Mouse (Mus musculus) mammary gland, adult 2 months (tissue): ENCODE measurements around the gene Arfgap3. TPM values are rescaled to one million over a fixed set of nuclear protein-coding genes. Genes with fewer than 3 reads are reported as not detected.

Experiments
- polyA plus RNA-seq: library from polyadenylated mRNA; depleted of rRNA; stranded (reverse); fragments of >200 nt; gene quantifications from 2 replicates; pipeline ENCODE4 v1.2.3, GENCODE M21; 2012; ENCODE audit warnings: low replicate concordance; rRNA removed

Gene Arfgap3
- 18.9 and 26.0 TPM in 2 replicates for polyA plus RNA-seq

GRCm38 (mm10) chr15:83349954-83350711, at the start of gene Arfgap3:
Gene Arfgap3, minus strand, starts transcription at chr15:83350247.

DNA sequence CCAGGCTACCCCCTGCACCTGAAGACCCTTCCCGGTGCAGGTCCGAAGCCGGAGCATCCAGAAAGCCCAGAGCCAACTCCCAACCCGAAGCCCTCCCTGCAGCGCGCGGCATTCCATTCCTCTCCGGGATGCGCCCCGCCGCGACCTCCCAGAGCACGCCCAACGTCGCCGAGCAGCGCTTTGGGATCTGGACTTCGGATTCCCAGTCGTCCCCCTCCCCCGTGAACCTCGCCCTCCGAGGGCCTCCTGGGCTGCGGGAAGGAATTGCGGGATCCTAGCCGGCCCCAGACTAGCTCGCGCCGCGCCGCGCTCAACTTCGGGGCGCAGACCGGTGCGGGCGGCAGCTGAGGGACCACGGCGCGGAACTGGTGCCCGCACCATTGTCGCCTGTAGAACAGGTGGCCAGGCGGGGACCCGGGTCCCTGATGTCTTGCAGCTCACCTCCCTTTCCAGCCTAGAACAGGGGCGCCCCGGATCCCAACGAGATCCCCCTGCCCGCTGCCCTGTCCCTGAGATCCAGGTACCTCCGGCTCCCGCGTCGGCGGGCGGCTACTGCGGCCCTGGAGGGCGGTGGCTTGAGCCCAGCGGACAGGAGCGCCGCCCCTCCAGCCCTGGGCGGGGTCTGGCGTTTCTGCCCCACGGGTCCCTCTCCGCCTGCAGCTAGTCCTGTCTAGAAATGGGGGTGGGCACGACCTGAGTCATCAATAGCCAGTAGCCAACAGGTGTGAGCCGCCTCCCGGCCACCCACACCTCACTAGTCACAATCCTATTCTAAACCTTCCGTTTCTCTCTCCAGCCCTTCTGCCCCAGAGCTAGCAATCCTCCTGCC, 98.7 kb downstream of the Arfgap3 start, which contains the start of gene A4galt:
A4galt (minus strand) TSS at position 599 of the 829 bp plus-strand sequence.

Other genes with a start within 250 kb of the Arfgap3 start
- 108 and 127 TPM in 2 replicates for gene Rrp7a, start 227.4 kb downstream of the Arfgap3 start, polyA plus RNA-seq
- gene Poldip3, start 200.9 kb downstream of the Arfgap3 start, polyA plus RNA-seq: 50.0 and 62.5 TPM in 2 replicates
- 193 and 222 TPM in 2 replicates for gene Cyb5r3, start 177.7 kb downstream of the Arfgap3 start, polyA plus RNA-seq
- 22.1 and 29.7 TPM in 2 replicates for gene A4galt, start 98.5 kb downstream of the Arfgap3 start, polyA plus RNA-seq
- gene Pacsin2, start 114.4 kb upstream of the Arfgap3 start, polyA plus RNA-seq: 34.3 and 54.4 TPM in 2 replicates
- gene Ttll1, start 160.6 kb upstream of the Arfgap3 start, polyA plus RNA-seq: 7.8 and 9.7 TPM in 2 replicates
- gene Bik, start 176.6 kb upstream of the Arfgap3 start, polyA plus RNA-seq: 16.3 and 25.3 TPM in 2 replicates
- 1,037 and 1,538 TPM in 2 replicates for gene Tspo, start 213.3 kb upstream of the Arfgap3 start, polyA plus RNA-seq
- 34.7 and 49.8 TPM in 2 replicates for gene Mcat, start 213.5 kb upstream of the Arfgap3 start, polyA plus RNA-seq
- gene Ttll12, start 244.9 kb upstream of the Arfgap3 start, polyA plus RNA-seq: 26.0 and 35.1 TPM in 2 replicates